Mouse (Mus musculus) cerebellum, adult 11 months (tissue): Measurements from ENCODE around the gene Gstm2.

ENCODE experiments used
- DNase-seq: peaks from one replicate; pipeline ENCODE4 v3.0.0; 2022

Gene Gstm2

GRCm38 (mm10) chr3:107939830-107940229 lies 46.4 kb downstream of the Gstm2 start:
- no peak for DNase-seq

GRCm38 (mm10) chr3:107939403-107939802 lies 46.9 kb downstream of the Gstm2 start:
- peak; percentile 22 for DNase-seq

- no peak for DNase-seq
Measured at GRCm38 (mm10) chr3:107935888-107936287, 50.4 kb downstream of the Gstm2 start.

- DNase-seq: no peak
Measured at GRCm38 (mm10) chr3:107935268-107935667, 51.0 kb downstream of the Gstm2 start.

GRCm38 (mm10) chr3:107932128-107932527 lies 54.1 kb downstream of the Gstm2 start:
- no peak for DNase-seq
